Mouse (Mus musculus): ENCODE data around the gene Klf4. TPM values are rescaled to one million over a fixed set of nuclear protein-coding genes. Genes with fewer than 3 reads are reported as not detected.

Klf4 gene
- total and polyA plus RNA-seq, 3 experiments: 0.51 to 2.9 (median 1.3) TPM

GRCm38 (mm10) chr4:55535012-55535411 is 2.7 kb upstream of the Klf4 start:
- Histone ChIP-seq H3K27ac (ENCODE audit: insufficient read depth, low read depth) (no peak overlapping the region), H3K9me3 (replicated peaks; ENCODE audit: low read length) (peaks cover 15% of the 10 kb centered on the region), H3K4me2 (ENCODE audit: insufficient read depth, low read depth, poor library complexity, severe bottlenecking) (no peak overlapping the region), H3K4me3 (replicated peaks in 1 of 3; ENCODE audit: low read depth in 2 of 3, low read length in 2 of 3, poor library complexity in 1 of 3) (no peak overlapping the region), H3K36me3 (replicated peaks in 1 of 2; ENCODE audit: control insufficient read depth in 1 of 2, insufficient read depth in 1 of 2, low read length in 1 of 2) (peaks cover 0 to 10% of the 10 kb centered on the region in 2 experiments), H3K27me3 (replicated peaks) (no peaks in the 10 kb centered on the region), H3K4me1 (ENCODE audit: control insufficient read depth in 1 of 2, insufficient read depth in 2 of 2) (peaks cover 11 to 14% of the 10 kb centered on the region in 2 experiments), H3K79me2 (replicated peaks; ENCODE audit: control insufficient read depth, extremely low read depth, insufficient read depth, poor library complexity, severe bottlenecking) (no peaks in the 10 kb centered on the region), H3K9ac (ENCODE audit: insufficient read depth, low read depth) (no peak overlapping the region)
- dilution Hi-C loops (cut with MboI; ENCODE audit: extremely low pct_ligation_motif_present, extremely low pct_unique_long_range_greater_than_20kb, low sequenced_read_pairs): no loop called here
- no peak for DNase-seq (ENCODE audit: extremely low read depth)
- TF ChIP-seq MAFK (IDR thresholded peaks at IDR 0.05; ENCODE audit: insufficient replicate concordance, low read length): no peak
- in situ Hi-C loops (cut with MboI; ENCODE audit: low pct_ligation_motif_present, low pct_unique_long_range_greater_than_20kb, low sequenced_read_pairs): loop anchor here (10.0 kb wide), 2 partner anchors 290 to 680 kb away; no protein-coding TSS in a partner anchor

DNA sequence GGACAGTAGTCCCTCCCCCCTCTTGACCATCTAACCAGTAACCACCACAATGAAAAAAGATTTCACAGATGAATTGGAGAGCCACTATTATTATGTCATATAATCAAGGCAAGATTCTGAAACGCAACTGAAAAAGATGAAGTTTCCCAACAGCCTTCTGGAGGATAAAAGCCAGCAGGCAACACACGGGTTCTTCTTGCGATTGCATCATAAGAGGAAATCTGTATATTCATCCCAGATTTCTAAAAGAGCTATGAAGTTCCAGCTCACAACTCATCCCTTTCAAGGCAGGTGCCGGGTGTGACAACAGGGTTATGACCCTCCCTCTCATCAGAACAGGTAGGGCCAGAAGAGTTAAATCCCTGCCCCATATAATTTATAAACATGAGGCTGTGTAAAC is 2.2 kb upstream of the Klf4 start:
- dilution Hi-C loops (cut with MboI; ENCODE audit: extremely low pct_ligation_motif_present, extremely low pct_unique_long_range_greater_than_20kb, low sequenced_read_pairs): no loop called here
- Histone ChIP-seq H3K27ac (ENCODE audit: insufficient read depth, low read depth) (no peak overlapping the region), H3K27me3 (replicated peaks) (no peaks in the 10 kb centered on the region), H3K9me3 (replicated peaks; ENCODE audit: low read length) (peaks cover 15% of the 10 kb centered on the region), H3K9ac (ENCODE audit: insufficient read depth, low read depth) (no peak overlapping the region), H3K4me2 (ENCODE audit: insufficient read depth, low read depth, poor library complexity, severe bottlenecking) (no peak overlapping the region), H3K4me3 (replicated peaks in 1 of 3; ENCODE audit: low read depth in 2 of 3, low read length in 2 of 3, poor library complexity in 1 of 3) (no peak overlapping the region), H3K36me3 (replicated peaks in 1 of 2; ENCODE audit: control insufficient read depth in 1 of 2, insufficient read depth in 1 of 2, low read length in 1 of 2) (peaks cover 0 to 13% of the 10 kb centered on the region in 2 experiments), H3K79me2 (replicated peaks; ENCODE audit: control insufficient read depth, extremely low read depth, insufficient read depth, poor library complexity, severe bottlenecking) (no peaks in the 10 kb centered on the region), H3K4me1 (ENCODE audit: control insufficient read depth in 1 of 2, insufficient read depth in 2 of 2) (peaks cover 13 to 16% of the 10 kb centered on the region in 2 experiments)
- in situ Hi-C loops (cut with MboI; ENCODE audit: low pct_ligation_motif_present, low pct_unique_long_range_greater_than_20kb, low sequenced_read_pairs): loop anchor here (10.0 kb wide), 2 partner anchors 290 to 680 kb away; no protein-coding TSS in a partner anchor
- no peak for DNase-seq (ENCODE audit: extremely low read depth)
- TF ChIP-seq ETS1 (conservative IDR thresholded peaks at IDR 0.05; ENCODE audit: low read depth, low read length) (no peak), ZMIZ1 (IDR thresholded peaks at IDR 0.05; ENCODE audit: low read depth, low read length) (no peak), GABPA (IDR thresholded peaks at IDR 0.05; ENCODE audit: insufficient replicate concordance, low read depth, low read length) (no peak), CTCF (conservative IDR thresholded peaks at IDR 0.05 in 1 of 2, IDR thresholded peaks at IDR 0.05 in 1 of 2; ENCODE audit: low read depth in 2 of 2, low read length in 2 of 2) (no peak), MXI1 (IDR thresholded peaks at IDR 0.05; ENCODE audit: low read depth, low read length) (no peak), MAFK (IDR thresholded peaks at IDR 0.05; ENCODE audit: insufficient replicate concordance, low read length) (no peak), ZC3H11A (IDR thresholded peaks at IDR 0.05; ENCODE audit: low read depth, low read length) (no peak), JUN (IDR thresholded peaks at IDR 0.05; ENCODE audit: insufficient read depth, low read depth, low read length) (no peak), CHD2 (IDR thresholded peaks at IDR 0.05; ENCODE audit: low read length) (no peak), MAZ (IDR thresholded peaks at IDR 0.05; ENCODE audit: low read depth, low read length) (no peak), SIN3A (IDR thresholded peaks at IDR 0.05; ENCODE audit: low read length) (no peak), IRF4 (IDR thresholded peaks at IDR 0.05; ENCODE audit: low read depth, low read length) (no peak), CHD1 (IDR thresholded peaks at IDR 0.05; ENCODE audit: low read depth, low read length) (no peak), SMC3 (IDR thresholded peaks at IDR 0.05; ENCODE audit: low read depth, low read length) (no peak)

Measured in CH12.LX (cell line).